Mouse (Mus musculus) forebrain, embryonic 15.5 days (tissue): ENCODE measurements at regions not wholly inside any gene's neighbourhood (a gene's known extent, or its start where the extent isn't known, plus 50 kb on each side); places are given as distances from the start of the nearest gene placed in this dataset.

Source experiments
- ATAC-seq: fragments of 200-750 bp; cut with Nextera tagmentation; replicated peaks from 2 replicates; pipeline ENCODE4 v1.8.0; 2017; ENCODE audit warnings: mild to moderate bottlenecking, moderate TSS enrichment, moderate library complexity
- H3K27ac ChIP-seq: fragments of 300-500 bp; sonication (generic); replicated peaks from 2 replicates; pipeline ENCODE4 v1.5.1; 2015; ENCODE audit warnings: mild to moderate bottlenecking, inconsistent platforms
- H3K27me3 ChIP-seq: fragments of 300-500 bp; sonication (generic); 2 replicates; pipeline ENCODE4 v1.6.1; 2015; ENCODE audit warnings: inconsistent platforms
- H3K36me3 ChIP-seq: fragments of 300-500 bp; sonication (generic); 2 replicates; pipeline ENCODE4 v1.6.1; 2015; ENCODE audit warnings: mild to moderate bottlenecking, inconsistent platforms
- H3K4me1 ChIP-seq: fragments of 300-500 bp; sonication (generic); 2 replicates; pipeline ENCODE4 v1.6.1; 2015; ENCODE audit warnings: inconsistent platforms
- H3K4me2 ChIP-seq: fragments of 300-500 bp; sonication (generic); replicated peaks from 2 replicates; pipeline ENCODE4 v1.6.1; 2015; ENCODE audit warnings: mild to moderate bottlenecking, inconsistent platforms
- H3K4me3 ChIP-seq: fragments of 300-500 bp; sonication (generic); 2 replicates; pipeline ENCODE4 v1.5.1; 2015; ENCODE audit warnings: mild to moderate bottlenecking, inconsistent platforms
- H3K9ac ChIP-seq: fragments of 300-500 bp; sonication (generic); replicated peaks from 2 replicates; pipeline ENCODE4 v1.6.1; 2015; ENCODE audit warnings: mild to moderate bottlenecking, inconsistent platforms
- H3K9me3 ChIP-seq: fragments of 300-500 bp; sonication (generic); 2 replicates; pipeline ENCODE4 v1.6.1; 2016; ENCODE audit warnings: inconsistent platforms
- WGBS: fragments of 180-500 bp; shearing (Covaris S2); methylation state at CpG from one replicate; pipeline ENCODE4 v1.1.7; 2015; ENCODE audit warnings: mixed read lengths; 5-methylcytosine and 5-hydroxymethylcytosine counted together

DNA sequence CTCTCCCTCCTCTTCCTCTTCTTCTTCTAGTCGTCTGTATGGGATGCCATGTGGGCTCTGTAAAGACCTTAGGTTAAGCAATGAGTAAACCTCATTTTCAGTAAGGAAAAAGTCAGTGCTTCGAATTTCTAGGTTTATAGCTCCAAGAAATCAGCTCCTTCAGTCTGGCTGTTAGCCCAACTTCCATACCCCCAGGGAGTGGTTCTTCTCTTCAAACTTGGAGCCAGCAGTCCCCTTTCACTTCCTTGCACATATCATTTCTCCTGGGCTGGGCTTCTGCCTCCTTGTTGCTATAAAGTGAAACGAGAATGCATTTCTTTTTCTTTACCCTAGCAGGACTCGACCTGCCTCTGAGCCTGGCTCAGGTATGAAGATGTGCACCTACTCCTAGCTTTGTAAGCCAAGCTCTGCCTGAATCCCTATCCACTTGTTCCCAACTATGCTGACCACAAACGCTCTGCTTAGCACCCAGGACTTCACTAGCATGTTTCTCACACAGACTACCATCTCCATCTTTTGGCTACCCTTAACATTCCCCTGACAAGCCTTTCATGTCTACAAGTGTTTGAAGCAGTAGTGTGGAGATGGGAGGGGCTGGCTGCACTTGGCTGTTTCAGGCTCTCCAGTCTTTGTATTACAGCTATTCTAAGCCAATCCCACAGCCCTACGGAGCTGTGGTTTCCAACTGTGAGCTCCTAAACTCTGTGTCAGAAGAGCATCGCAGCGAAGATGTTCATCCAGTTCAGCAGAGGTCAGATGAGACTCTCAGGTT, 243.8 kb upstream of the Tprg start:
- Histone ChIP-seq H3K4me3 (no peak overlapping the region), H3K9ac (no peak overlapping the region), H3K36me3 (no peaks in the 10 kb centered on the region), H3K27me3 (no peaks in the 10 kb centered on the region), H3K4me1 (peaks cover 10% of the 10 kb centered on the region), H3K9me3 (no peaks in the 10 kb centered on the region), H3K4me2 (no peak overlapping the region), H3K27ac (no peak overlapping the region)
- ATAC-seq = no peak
- 65% methylated on average over 8 of the region's 8 CpGs for WGBS

DNA sequence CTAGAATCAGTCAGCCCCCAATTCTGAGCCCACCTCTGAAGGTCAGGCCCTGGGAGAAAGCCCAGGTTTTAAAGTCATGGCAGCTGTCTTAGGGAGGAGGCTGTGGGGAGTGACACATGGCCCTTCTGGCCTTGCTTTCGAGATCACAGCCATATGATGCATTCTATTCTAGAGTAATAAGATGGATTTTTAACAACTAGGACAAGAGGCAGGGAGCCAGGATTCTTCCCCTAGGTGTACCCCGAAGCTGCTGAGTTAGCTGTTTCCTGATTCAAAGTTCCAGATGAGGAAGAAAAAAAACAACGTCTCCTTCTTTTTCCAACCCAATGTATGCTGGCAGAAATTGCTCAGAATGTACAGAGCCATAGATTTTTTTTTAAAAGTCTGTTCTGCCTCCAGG, 242.0 kb upstream of the Tprg start:
- Histone ChIP-seq H3K27me3 (no peaks in the 10 kb centered on the region), H3K4me1 (peaks cover 10% of the 10 kb centered on the region), H3K9ac (no peak overlapping the region), H3K27ac (no peak overlapping the region), H3K9me3 (no peaks in the 10 kb centered on the region), H3K36me3 (no peaks in the 10 kb centered on the region), H3K4me3 (no peak overlapping the region), H3K4me2 (no peak overlapping the region)
- 70% methylated on average over 3 of the region's 3 CpGs for WGBS
- no peak for ATAC-seq

DNA sequence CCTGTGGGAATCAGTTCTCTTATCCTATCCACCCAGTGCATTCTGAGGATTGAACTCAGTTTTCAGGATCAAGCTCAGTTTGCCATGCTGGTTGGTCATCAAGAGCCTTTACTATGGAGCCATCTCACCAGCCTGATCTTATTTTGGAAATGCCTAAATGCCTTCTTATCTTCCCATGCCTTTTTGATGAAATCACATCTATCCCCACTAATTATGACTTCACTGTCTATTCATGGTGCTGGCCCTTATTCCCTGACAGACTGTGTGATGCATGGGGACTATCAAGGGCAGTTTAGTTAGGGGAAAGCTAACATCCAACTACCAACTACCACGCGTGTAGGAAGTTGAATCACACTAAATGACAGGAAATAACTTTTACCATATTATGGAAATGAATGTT, 238.9 kb upstream of the Tprg start:
- Histone ChIP-seq H3K9ac (no peak overlapping the region), H3K4me1 (peaks cover 10% of the 10 kb centered on the region; the same call in 1 of the 2 replicates), H3K36me3 (no peaks in the 10 kb centered on the region), H3K4me3 (no peak overlapping the region), H3K27me3 (no peaks in the 10 kb centered on the region), H3K4me2 (no peak overlapping the region), H3K9me3 (no peaks in the 10 kb centered on the region), H3K27ac (no peak overlapping the region)
- no peak for ATAC-seq
- 89% methylated on average over 2 of the region's 2 CpGs for WGBS

DNA sequence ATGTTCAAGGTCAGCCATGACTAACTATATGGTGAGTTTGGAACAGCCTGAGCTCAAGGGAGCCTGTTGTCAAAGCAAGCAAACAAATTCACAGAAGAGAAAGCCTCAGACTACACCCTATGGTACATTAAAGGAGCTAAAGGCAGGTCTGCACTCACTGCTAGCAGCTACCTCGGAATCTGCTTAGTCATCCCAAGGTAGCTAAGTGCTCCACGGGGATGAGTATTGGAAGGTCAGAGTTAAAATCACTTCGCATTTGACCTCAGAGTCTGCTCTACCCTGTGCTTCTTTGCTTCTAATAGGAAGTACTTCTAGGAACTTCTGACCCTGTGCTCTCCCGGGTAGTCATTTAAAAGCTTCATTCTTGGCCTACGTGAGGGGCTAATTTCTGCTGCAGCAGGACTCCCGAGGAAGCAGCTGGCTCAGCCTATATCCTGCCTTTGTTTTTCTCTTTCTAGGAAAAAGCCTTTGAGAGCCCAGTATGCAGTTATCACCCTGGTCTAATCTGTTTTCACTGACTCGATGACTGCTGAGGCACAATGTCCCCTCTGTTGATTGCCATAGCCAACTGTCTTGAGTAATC, 236.6 kb upstream of the Tprg start:
- 50% methylated on average over 7 of the region's 7 CpGs for WGBS
- no peaks in the 10 kb centered on the region for H3K36me3 ChIP-seq
- no peak overlapping the region for H3K4me2 ChIP-seq
- H3K27me3 ChIP-seq = no peaks in the 10 kb centered on the region
- H3K4me1 ChIP-seq = 0 out of 2 replicates have a peak, but pooled peaks cover 4% of the 10 kb centered on the region
- no peaks in the 10 kb centered on the region for H3K9me3 ChIP-seq
- ATAC-seq = no peak
- no peak overlapping the region for H3K27ac ChIP-seq
- H3K4me3 ChIP-seq = no peak overlapping the region
- H3K9ac ChIP-seq = no peak overlapping the region

DNA sequence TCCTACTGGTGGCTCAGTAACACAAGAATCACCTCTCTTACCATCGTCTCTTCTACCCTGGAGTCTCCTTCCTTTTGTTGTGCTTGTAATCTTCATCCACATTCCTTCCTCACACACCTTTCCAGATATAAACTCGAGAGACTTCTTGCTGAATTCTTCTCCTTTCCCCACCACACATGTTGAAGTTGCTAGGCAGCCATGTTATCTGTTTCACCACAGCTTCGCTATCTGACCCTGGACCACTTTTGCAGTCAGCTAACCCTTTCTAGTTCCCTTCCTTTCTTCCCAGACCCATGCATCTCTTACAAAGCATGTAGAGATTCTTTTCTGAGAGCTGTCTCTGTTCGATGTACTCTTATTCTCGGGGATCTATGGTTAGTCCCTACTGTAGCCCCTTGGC, 235.6 kb upstream of the Tprg start:
- H3K9me3 ChIP-seq = no peaks in the 10 kb centered on the region
- peaks cover 4% of the 10 kb centered on the region; the same call in 1 of the 2 replicates for H3K4me1 ChIP-seq
- H3K4me2 ChIP-seq = no peak overlapping the region
- no peak overlapping the region for H3K27ac ChIP-seq
- no peak overlapping the region for H3K9ac ChIP-seq
- H3K27me3 ChIP-seq = no peaks in the 10 kb centered on the region
- 89% methylated on average over 5 of the region's 5 CpGs for WGBS
- ATAC-seq = no peak
- no peak overlapping the region for H3K4me3 ChIP-seq
- H3K36me3 ChIP-seq = no peaks in the 10 kb centered on the region

DNA sequence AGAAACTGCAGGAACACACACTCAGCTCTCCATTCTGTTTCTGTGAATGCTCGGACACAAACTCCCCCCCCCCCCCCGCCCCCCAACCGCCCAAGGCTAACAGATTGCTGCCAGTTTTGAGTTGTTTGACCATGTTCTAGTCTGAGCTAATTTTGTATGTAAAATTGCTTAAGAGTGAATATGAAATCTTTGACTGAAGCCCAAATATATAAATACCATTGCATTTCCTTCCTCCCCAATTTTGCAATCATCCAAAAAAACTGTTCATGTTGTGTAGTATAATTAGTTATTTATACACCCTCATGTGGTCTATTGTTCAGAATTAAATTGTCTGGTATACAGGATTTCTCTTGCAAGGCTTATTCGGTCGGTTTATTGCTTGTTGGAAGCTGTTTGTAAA, 234.2 kb upstream of the Tprg start:
- Histone ChIP-seq H3K36me3 (no peaks in the 10 kb centered on the region), H3K4me3 (no peak overlapping the region), H3K27ac (no peak overlapping the region), H3K4me1 (peaks cover 7% of the 10 kb centered on the region; the same call in 1 of the 2 replicates), H3K9me3 (no peaks in the 10 kb centered on the region), H3K9ac (no peak overlapping the region), H3K4me2 (no peak overlapping the region), H3K27me3 (no peaks in the 10 kb centered on the region)
- no peak for ATAC-seq
- 72% methylated on average over 5 of the region's 5 CpGs for WGBS

DNA sequence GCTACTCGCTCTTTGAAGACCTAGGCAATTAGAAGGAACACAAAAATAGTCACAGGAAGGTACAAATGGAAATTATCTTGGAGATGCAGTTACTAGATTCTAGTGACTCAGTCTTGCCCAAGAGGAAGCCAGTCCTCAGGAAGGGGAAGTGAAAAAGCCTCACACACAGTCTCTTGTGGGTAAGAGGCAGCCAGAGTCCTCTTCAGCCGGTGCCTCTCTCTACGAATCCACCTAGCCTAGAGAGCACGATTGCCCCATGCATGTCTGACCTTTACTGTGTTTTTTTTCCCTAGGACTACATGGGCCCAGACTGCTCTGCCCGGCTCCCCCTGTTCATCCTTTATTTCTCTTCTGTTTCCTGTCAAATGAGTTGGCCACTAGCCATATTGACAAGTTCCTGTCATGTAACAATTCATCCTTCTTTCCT, 233.7 kb upstream of the Tprg start:
- no peak for ATAC-seq
- Histone ChIP-seq H3K4me2 (no peak overlapping the region), H3K4me3 (no peak overlapping the region), H3K9ac (no peak overlapping the region), H3K9me3 (no peaks in the 10 kb centered on the region), H3K36me3 (no peaks in the 10 kb centered on the region), H3K27me3 (no peaks in the 10 kb centered on the region), H3K4me1 (peaks cover 12% of the 10 kb centered on the region), H3K27ac (no peak overlapping the region)
- 71% methylated on average over 5 of the region's 5 CpGs for WGBS

DNA sequence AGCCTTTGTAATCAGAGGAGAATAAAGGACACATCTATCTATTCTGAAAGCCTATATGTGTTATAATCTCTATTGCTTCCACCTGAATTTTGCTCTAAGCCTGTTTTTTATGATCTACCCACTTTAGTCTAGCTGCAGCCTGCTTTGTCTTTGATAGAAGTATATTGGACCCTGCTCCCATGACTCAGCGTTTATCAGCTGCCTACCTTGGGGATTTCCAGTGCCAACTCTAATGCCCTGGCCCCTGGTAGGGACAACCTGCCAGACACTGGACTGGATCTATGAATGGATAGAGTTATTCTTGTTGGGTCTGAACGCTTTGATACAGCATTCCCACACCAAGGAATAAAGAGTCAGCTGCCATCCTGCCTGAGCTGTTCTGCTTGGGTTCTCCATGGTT, 232.3 kb upstream of the Tprg start:
- Histone ChIP-seq H3K4me1 (peaks cover 23% of the 10 kb centered on the region), H3K9ac (no peak overlapping the region), H3K27ac (no peak overlapping the region), H3K4me2 (no peak overlapping the region), H3K9me3 (no peaks in the 10 kb centered on the region), H3K27me3 (no peaks in the 10 kb centered on the region), H3K4me3 (no peak overlapping the region), H3K36me3 (no peaks in the 10 kb centered on the region)
- no peak for ATAC-seq
- WGBS = 89% methylated on average over 2 of the region's 2 CpGs

DNA sequence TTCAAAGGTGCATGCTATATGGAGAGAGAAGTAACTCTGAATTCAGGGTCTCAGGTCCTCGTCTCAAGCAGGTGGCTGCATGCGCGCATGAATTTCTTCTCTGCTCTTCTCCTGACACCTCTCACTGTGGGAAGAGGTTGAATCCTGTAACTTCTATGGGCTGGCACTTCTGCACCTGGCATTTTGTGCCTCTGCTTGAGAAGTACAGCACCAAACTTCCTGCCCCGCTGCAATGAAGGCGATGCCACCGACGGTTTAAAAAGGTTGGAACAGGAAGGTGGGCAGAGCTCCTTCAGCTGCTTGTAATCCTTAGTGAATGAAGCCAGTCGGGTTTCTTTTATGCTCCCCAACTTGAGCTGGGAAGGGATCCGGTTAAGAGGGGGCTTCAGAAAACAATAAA, 231.2 kb upstream of the Tprg start:
- 56% methylated on average over 9 of the region's 9 CpGs for WGBS
- no peak overlapping the region for H3K27ac ChIP-seq
- no peak for ATAC-seq

DNA sequence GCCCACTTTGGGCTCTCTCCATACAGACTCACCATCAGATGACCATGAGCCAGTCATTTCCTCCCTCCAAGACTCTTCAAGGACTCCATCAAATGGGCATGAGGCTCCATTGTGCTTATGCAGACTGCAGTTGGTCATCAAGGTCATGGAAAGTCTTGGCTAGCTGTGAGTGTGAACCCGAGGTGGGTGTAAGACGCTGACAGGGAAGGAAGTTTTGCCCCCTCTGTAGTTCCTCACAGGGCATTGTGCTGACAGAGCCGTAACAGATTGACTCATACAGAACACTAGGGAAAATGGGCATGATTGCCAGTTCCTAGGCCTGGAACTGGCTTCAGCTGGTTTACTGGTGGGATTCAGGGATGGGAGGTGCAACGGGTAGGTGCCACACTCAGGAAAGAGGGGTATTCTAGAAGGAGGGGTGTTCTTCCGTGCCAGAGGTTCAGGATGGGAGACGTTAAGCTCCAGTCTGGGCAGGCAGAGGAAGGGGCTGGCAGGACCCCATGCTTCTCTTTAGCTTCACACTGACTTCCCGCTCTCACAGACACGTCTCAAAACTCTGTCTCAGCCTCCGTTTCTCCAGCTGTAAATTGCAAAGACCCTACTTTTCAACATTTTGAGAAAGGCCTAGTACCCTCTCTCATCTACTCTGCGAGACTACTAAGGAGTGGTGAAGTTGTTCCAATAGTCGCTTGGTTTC, 228.4 kb upstream of the Tprg start:
- Histone ChIP-seq H3K9me3 (no peaks in the 10 kb centered on the region), H3K27me3 (no peaks in the 10 kb centered on the region), H3K4me2 (peak overlapping the region; percentile 66), H3K4me1 (peaks cover 31% of the 10 kb centered on the region), H3K9ac (peak overlapping the region; percentile 60; the same call in 1 of the 2 replicates), H3K36me3 (no peaks in the 10 kb centered on the region), H3K27ac (peak overlapping the region; percentile 99), H3K4me3 (peak overlapping the region; percentile 47)
- ATAC-seq = peak; percentile 1; the same call in 1 of the 2 replicates
- 15% methylated on average over 11 of the region's 11 CpGs for WGBS

More for the DNA sequence above, 231.2 kb upstream of the Tprg start:
- H3K9me3 ChIP-seq = no peaks in the 10 kb centered on the region
- H3K36me3 ChIP-seq = no peaks in the 10 kb centered on the region
- H3K4me3 ChIP-seq = no peak overlapping the region
- H3K27me3 ChIP-seq = no peaks in the 10 kb centered on the region
- peaks cover 34% of the 10 kb centered on the region for H3K4me1 ChIP-seq
- no peak overlapping the region for H3K9ac ChIP-seq
- H3K4me2 ChIP-seq = no peak overlapping the region

DNA sequence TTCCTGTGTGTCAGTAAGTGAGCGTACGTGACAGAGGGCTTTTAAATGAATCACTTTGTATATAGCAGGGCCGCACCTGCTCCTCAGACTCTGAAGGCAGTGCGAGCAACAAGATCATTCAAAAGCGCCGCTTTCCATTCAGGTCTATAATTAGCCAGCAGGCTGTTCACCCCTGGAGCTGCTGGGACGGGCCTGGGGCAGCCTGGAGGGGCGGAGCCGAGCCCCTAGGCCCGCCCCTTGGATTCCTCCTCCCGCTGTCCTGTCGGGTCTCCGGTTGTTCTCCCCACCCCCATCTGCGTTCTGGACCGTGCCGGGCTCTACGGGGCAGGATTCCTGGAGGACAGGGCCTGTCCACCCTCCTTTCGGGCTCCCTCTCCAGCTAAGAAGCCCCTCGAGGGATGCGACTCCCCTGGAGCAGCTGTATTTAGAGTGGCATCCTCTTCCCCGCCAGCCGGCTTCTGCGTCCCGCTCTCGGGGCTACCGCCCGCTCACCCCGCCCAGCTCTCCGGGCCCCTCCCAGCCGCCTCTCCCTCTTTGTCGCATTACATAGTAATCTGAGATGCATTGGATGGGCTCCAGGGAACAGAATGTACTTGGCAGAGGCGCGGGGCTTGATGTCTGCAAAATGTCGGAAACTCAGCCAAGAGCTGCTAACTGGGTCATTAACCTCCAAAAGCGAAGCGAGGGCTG, 227.7 kb upstream of the Tprg start:
- H3K9ac ChIP-seq = peak overlapping the region; percentile 60
- peak overlapping the region; percentile 99 for H3K27ac ChIP-seq
- no peaks in the 10 kb centered on the region for H3K27me3 ChIP-seq
- ATAC-seq = peak; percentile 95
- H3K4me2 ChIP-seq = peak overlapping the region; percentile 66
- peaks cover 31% of the 10 kb centered on the region for H3K4me1 ChIP-seq
- WGBS = under 1% methylated on average over 36 of the region's 36 CpGs
- H3K9me3 ChIP-seq = no peaks in the 10 kb centered on the region
- H3K4me3 ChIP-seq = peak overlapping the region; percentile 47
- H3K36me3 ChIP-seq = no peaks in the 10 kb centered on the region

DNA sequence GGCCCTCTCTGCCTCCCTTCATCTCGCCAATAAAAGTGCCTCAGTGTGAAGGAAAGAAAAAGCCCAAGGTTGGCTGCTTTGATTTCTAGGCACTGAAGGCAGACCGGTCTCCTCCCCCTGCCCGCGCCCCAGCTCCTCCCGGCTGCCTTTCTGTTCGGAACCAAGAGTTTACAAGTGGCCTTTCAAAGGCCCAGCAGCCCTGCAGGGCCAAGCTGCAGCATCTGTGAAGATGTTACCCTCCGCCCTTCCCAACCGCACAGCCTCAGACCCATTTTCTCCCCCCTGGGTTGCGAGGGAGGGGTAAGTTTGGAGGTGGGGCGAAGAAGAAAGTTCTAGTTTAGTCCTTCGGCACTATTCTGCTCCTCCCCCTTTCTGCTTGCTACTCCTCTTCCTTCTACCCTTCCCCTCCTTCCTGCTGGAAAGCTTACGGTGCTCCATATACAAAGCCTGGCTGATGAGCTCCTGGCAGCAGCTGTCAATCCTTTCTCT, 227.1 kb upstream of the Tprg start:
- ATAC-seq = peak; percentile 33; the same call in 1 of the 2 replicates
- no peaks in the 10 kb centered on the region for H3K9me3 ChIP-seq
- no peaks in the 10 kb centered on the region for H3K36me3 ChIP-seq
- H3K4me2 ChIP-seq = peak overlapping the region; percentile 66
- peaks cover 31% of the 10 kb centered on the region for H3K4me1 ChIP-seq
- H3K27me3 ChIP-seq = no peaks in the 10 kb centered on the region
- under 1% methylated on average over 12 of the region's 12 CpGs for WGBS
- peak overlapping the region; percentile 99 for H3K27ac ChIP-seq
- peak overlapping the region; percentile 47 for H3K4me3 ChIP-seq
- H3K9ac ChIP-seq = peak overlapping the region; percentile 60
